Mouse (Mus musculus) heart, postnatal 14 days (tissue): ENCODE measurements around the gene Garnl3. TPM values are rescaled to one million over a fixed set of nuclear protein-coding genes. Genes with fewer than 3 reads are reported as not detected.

Experiments used
- DNase-seq, 2 experiments: peaks; one replicate each; pipeline ENCODE4 v3.0.0; 2021 to 2022
- intact Hi-C: fragments of 180-260 bp; cut with DNase I; formaldehyde crosslinking; loops from one replicate; pipeline ENCODE4 v1.15.1; 2025
- total RNA-seq, 2 experiments: library from RNA; stranded (reverse); gene quantifications; 2 replicates each; pipeline ENCODE4 v1.2.3; 2021

Garnl3 gene
- total RNA-seq, 2 experiments from 2014 or later: 4.1 to 4.2 TPM

DNA sequence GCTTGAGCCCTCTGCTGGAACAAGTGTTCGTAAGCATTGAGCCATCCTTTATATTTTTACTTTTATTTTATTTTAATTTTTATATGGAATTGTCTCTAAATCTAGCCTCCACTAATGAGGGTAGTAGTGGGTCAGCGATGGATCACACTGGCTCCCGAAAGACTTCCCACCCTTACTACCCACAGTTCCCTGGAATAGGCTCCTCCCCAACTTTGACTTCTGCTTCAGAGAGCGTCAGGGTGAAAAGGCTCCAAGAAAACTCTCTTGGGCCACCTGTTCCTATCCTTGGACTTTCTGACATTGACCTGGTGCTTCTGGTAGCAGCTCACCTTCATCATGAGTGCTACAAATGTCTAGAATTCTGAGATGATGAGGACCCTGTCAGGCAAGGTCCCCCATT lies 148.8 kb downstream of the Garnl3 start:
- intact Hi-C loops: loop anchor here (5.0 kb wide), 1 partner anchor 150 kb away; the partner anchor contains the start of gene Garnl3

DNA sequence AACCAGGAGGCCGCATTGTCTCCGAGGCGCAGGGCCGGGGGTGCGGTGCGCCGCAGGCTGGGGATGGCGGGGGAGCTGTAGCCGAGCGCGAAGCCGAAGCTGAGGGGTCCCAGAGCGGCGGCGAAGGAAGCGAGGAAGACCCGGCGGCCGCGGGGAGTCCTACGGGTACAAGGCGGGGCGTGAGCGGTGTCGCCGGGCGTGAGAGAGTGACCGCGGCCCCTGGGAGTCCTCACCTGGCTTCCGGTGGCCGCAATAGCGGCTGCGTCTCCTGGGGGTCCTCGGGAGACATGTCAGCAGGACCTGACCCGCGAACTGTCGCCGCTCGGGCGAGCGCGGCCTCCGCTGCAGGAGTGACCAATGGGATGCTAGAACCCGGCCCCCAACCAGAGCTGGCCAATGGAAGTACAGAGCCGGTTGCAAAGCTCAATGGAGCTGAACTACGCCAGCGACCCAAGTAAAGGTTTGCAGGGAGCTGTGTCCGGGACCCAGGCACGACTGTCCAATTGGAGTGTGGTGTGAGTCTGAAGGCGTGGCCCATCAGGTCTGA lies 149.7 kb downstream of the Garnl3 start, which contains the start of gene Slc2a8:
Gene Slc2a8, minus strand, starts transcription at position 359 of the 547 bp plus-strand sequence.
- intact Hi-C loops: loop anchor here (5.0 kb wide), 1 partner anchor 151 kb away; the partner anchor contains the start of gene Garnl3
- DNase-seq: peak; percentile 89 to 91

More for the DNA sequence above, 148.8 kb downstream of the Garnl3 start:
- no peak for DNase-seq

DNA sequence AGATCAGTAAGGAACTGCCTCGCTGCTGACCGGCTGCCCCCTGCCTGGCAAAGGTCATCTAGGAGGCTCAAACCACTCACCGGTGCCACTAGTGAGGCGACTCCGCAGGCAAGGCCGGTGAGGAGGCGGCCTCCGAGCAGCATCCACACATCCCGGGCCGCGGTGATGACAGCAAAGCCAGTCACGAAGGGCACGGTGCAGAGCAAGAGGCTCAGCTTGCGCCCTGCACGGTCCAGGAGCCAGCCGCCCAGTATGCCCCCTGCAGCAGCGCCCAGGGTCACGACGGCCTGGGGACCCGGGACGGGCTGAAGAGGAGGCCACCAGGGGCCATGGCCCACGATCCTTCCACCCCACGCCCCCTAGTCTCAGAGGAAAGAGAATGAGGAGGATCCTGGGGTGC lies 150.2 kb downstream of the Garnl3 start:
- intact Hi-C loops: loop anchor here (5.0 kb wide), 1 partner anchor 151 kb away; the partner anchor contains the start of gene Garnl3

DNA sequence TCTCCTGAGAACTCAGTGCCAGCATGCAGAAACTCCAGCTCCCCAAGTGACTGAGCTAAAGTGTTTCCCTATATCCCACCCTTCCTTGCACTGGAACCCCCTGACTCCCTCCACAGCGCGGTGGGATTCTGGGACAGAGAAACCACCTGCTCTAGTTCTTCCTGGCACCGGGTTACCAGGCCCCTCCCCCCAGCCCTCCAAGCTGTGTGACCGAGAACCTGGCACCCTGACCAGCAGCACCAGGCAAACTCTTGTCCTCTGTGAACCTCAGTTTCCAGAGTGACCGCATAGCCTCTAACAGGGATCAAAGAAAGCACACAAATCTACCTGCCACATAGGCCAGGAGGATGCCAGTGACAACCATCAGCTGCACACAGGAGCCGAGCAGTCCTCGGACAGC lies 151.8 kb downstream of the Garnl3 start:
- no peak for DNase-seq
- intact Hi-C loops: loop anchor here (5.0 kb wide), 1 partner anchor 153 kb away; the partner anchor contains the start of gene Garnl3

More for the DNA sequence above, 150.2 kb downstream of the Garnl3 start:
- peak in 1 of 2 experiments; percentile 39 for DNase-seq

DNA sequence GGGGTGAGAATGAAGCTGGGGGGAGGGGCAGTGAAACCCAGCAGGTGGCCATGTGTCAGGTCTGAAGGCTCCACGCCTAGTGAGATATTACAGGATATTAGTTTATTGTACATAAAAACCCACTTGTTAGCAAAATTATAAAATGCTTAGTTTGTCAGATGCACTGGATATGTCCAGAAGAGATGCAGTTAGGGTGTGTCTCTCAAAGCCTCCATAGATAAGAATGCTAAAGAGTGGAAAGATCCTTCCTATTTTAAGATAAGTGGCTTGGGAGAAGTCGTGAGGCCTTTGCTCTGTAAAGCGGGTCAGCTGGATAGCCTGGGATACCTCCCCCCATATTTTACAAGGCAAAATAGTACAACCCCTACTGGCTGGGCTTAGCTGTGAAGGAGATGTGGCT lies 152.8 kb downstream of the Garnl3 start:
- DNase-seq: no peak
- intact Hi-C loops: no loop called here

DNA sequence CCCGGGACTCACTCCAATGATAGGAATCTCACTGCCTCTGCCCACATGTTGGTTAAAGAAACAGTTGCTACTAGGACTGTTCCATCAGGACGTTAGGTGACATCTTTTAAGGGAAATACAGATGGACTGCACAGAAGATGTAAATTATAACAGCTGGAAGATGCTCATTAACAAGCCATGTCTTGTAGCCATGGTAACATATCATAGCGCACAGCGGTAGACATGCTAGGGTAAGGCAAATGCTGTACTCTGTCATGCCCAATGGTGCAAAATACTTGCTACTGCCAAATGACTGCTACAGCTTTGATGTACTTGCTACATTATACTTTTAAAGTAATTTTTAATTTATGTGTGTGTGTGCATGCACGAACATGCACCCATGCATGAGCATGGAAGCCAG lies 154.3 kb downstream of the Garnl3 start:
- intact Hi-C loops: no loop called here
- no peak for DNase-seq

DNA sequence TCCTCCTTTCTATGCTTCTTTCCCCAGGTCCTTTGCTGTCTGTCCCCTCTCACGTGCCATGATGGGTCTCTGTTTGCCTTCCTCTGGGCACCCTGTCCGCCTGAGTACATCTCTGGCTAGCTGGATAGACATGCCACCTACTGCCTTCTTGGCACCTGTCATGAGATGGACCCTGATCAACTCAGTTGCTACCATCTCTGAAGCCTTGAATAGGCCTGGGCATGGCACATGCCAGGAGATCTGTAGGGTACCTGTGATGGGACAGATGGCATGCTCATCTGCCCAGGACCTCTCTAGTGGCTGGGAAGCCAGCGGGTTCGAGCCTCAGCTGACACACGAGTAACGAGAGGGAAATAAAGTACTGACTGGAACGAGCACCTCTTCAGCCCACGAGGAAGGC lies 157.2 kb downstream of the Garnl3 start:
- intact Hi-C loops: no loop called here
- no peak for DNase-seq

DNA sequence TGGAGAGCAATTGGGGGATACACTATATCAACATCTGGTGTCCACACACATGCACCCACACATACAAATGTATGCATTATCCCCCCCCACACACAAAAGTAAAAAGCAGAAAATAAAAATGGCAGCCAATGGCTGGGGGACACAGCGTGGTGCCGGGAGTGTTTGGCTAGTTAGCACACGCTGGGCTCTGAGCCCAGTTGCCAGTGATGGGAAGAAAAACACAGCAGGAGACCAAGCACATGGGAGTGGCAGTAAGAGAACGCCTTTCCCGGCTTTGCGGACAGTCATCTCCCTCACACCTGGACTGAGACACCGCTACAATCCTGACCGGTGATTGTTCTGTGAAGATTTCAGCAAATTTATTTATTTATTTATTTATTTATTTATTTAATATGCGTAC lies 160.2 kb downstream of the Garnl3 start:
- intact Hi-C loops: no loop called here
- DNase-seq: no peak

DNA sequence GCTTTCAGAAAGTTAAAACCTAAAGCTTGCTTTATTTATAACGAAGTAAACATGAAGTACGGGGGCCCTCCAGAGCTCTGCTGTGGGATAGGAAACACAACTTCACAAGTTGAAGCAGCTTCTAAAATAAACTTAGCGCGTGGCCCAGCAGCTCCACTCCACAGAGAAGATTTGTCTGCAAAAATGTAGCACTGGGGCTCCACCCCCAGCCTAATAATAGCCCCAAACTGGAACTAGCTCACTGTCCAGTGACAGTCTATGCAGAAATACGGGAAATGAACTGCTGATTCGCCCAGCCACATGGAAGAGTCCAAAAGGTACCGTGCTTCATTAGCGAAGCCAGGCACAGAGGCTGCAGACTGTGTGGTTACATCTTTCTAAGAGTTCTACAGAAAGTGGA lies 162.1 kb downstream of the Garnl3 start:
- intact Hi-C loops: no loop called here
- peak in 1 of 2 experiments; percentile 54 for DNase-seq

DNA sequence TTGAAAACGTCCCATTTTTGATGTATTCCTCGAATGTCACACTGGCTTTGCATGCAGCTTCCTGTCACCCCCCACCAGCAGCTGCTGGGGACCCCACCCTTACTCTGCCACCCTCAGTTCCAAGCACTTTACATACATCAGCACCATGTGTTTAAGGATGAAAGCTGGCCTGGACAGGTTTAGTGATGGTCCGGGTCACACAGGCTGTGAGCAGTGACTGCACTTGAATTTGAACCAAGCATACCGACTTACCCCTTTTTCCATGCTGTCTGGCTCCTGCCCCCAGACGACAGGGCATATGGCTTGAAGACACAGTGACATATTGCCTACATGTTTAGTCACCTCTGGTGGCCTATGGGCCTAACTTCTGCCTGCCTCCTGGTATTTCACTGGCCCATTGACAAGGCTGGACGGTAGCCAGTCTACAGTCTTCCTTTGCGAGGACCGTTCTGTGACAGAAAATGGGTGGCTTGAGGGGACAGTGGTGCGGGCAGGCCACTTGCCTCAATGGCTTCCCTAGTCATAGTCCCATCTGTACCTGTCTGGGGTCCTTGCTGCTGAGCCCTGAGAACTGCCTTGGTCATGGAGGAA lies 163.3 kb downstream of the Garnl3 start:
- DNase-seq: no peak
- intact Hi-C loops: no loop called here

DNA sequence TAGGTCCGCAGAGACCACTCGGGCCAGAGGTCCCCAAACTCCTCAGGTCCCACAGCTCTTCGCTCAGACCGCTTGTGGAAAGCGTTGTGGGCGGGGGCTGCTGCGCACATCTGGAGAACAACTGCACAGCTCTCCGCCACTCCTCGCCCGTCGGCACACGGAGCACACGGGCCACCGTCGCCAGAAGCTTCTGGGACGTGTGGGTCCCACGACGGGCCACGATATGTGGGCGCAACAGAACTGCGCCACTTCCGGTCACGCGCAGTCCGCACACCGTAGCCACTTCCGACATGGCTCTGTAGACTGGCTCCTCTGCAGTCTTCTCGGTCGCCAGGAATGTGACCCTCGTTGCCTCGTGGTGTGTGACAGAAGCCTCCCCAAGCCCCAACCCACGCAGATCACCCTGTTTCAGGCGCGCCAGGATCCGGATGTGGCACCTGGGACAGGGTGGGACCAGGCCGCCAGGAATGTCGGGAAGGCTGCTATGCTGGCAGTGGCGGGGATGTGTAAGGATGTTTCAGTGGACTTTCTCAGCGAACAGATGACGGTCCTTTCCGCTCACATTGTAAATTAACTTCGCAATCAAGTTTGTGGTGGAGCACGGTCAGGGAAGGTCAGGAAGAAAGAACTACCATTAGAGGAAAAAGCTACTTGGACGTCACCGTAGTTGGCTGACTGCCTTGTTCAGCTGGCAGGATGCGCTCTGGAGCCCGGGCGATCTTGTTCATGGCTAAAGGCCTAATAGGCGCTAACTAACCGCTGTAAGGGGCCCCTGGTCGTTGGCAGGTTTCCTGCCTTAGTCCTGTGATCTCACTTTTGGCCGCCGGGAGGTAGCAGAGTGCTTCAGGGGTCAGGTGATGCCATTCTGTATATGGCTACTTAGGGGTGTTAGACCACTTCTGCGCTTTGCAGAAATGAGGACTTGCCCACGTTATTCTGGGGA lies 164.5 kb downstream of the Garnl3 start:
- intact Hi-C loops: no loop called here
- peak; percentile 85 to 89 for DNase-seq

DNA sequence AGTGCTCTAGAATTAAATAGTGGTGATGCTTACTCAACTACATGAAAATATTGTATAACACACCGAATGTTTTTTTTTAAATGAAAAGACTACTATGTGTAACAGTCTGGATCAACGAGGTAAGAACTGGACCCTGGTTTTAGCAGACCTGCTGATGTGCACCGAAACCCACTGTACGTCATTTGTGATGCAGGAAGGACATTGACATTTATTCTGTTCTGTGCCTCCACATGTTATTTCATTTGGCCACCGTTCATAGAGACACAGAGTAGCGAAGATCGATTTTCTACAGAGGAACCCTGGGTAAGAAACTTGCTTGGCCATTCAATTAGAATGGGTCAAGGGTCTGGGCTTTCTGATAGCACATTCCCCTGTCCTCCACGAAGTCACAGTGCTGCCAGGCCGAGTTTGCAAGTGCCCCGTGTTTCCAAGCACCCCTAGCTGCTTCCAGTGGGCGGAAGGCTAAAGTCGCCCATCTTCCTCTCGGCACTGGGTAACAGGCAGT lies 165.2 kb downstream of the Garnl3 start:
- intact Hi-C loops: no loop called here
- no peak for DNase-seq

DNA sequence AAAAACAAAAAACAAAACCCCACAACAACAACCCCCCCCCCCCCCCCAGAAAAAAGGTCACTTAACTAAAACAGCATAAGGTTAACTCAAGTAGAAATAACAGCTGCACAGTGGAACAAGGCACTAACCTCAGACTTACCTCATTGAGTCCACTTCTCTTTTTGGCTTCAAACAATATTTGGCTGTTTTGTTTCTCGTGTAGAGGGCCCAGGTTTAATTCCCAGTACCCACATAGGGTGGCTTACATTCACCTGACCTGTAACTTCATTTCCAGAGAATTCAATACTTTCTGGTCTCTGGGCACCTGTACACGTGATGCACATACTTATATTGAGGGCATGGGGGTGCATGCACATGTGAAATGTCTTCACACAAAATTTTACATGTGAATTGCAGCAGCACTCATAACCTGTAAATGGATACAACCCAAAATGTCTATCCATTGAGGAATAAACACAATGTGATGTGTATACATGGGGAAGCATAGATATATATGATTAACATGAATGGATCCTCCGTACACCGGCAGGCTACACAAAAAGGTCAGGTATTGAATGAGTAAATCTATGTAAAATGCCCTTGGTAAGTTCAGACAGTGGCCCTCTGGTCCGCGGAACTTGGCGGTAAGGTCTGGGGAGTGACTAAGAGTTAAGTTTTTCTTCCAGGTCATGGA lies 165.8 kb downstream of the Garnl3 start:
- no peak for DNase-seq
- intact Hi-C loops: no loop called here

DNA sequence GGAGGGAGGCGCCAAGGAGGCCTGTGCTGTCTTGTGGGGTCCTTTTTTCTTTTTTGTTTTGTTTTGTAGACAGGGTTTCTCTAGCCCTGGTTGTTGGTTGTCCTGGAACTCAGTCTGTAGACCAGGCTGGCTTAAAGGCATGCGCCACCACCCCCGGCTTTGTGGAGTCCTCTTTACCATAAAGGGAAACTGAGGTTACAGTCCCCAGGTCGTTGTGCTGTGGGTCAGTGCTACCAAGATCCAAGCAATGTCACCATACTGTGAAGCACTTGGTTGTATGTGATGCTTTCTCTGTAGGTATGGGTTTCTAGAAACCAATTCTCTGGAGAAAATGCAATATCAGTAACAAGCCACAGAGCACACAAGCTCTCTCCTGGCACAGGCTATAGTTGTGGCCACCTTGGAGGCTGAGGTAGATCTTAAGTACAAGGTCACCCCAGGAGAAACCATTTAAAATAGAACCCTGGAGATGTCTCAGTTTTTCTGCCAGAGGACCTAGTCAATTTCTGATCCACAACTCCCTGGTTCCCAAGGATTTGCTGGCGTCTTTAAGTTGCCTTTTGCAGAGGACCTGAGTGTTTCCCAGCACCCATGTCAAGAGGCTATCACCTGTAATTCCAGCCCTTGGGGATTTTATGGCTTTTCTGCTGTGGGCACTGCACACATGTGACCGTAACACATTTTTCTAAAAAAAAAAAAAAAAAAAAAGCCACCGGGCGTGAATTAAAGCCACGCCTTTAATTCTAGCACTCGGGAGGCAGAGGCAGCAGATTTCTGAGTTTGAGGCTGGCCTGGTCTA lies 166.6 kb downstream of the Garnl3 start:
- no peak for DNase-seq
- intact Hi-C loops: no loop called here

DNA sequence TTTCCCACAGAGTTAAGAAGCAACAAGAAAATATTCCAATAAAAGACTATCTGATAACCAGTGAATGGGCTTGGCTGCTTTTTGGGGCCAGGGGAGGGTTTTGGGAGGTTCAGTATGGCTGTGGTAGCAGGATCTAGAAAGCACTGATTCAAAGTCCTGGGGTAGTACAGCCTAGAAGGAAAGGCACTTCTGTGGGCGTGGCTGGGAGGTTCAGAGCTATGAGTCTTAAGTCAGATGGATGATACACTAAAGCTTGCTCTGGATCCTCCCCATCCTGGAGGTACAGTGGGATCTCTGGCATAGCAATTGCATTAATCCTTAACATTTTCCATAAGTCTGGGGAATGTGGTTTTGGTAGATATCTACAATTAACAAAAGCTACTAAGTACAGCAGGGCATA lies 167.5 kb downstream of the Garnl3 start:
- no peak for DNase-seq

DNA sequence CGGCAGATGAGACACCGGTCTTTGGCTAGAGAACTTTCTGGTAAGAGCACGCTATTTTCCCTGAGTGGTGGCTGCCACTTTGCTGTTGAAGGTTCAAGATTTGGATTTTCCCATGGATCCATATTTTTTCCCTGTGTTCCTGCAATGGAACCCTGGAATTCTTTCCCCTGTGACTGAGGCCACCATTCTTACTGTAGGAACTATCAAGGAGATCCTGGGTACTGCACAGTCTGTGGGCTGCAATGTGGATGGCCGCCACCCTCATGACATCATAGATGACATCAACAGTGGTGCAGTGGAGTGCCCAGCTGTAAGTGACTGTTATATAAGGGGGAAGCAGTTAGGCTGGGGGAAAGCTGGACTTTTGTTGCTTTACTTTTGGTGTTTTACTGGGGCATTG lies 167.9 kb downstream of the Garnl3 start:
- DNase-seq: no peak
- intact Hi-C loops: no loop called here

More for the DNA sequence above, 167.5 kb downstream of the Garnl3 start:
- intact Hi-C loops: no loop called here

DNA sequence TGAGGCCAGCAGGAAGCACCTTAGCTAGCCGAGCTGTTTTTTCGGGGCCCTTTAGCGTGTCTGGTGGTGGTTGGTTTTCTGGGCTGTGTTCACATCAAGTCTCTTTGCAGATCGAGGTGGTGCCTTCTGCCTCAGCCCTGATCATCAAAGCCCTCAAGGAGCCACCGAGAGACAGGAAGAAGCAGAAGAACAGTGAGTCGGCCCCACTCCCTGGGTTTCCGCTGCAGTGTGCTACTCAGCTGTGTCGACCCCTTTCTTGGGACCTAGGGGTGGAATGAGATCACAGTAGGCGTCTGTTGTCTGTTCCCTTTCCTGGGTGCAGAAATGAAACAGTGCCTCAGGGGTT lies 168.6 kb downstream of the Garnl3 start:
- intact Hi-C loops: no loop called here
- no peak for DNase-seq

DNA sequence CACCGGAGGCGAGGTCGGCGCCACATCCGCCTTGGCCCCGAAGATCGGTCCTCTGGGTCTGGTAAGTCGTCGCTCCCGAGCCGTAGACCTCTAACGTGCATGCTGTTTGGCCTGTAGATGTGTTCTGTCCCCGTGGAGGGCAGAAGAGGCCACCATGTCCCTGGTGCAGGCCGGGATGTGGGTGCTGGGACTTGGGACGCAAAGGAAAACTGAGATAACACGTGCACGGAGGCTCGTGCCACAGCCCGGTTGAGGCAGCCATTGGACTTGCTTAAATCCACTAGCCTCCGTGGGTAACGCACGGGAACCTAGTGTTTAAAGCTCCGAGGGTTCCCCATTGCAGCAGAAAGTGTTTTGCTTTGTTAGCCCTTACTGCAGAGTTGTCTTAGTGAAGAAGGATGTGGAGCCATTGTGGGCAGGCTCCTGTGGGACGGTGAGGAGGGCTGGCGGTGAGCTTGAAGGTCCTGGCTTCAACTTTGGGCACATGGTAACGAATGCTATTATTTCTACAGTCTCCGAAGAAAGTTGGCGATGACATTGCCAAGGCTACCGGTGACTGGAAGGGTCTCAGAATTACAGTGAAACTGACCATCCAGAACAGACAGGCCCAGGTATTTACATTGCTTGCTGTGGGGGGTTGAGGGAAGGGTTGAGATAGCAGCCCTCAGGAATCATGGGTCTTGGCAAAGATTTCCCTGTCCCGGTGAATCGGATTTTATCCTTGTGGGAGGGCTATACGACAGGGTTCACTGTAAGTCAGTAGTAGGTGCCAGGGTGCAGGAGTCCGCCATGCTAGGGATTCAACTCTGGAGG lies 169.2 kb downstream of the Garnl3 start:
- no peak for DNase-seq
- intact Hi-C loops: no loop called here
